Mouse (Mus musculus) right cerebral cortex, postnatal 10 days (tissue): ENCODE measurements at regions not wholly inside any gene's neighbourhood (a gene's known extent, or its start where the extent isn't known, plus 50 kb on each side); places are given as distances from the start of the nearest gene placed in this dataset.

Experiments used
- DNase-seq, 2 experiments: peaks; one replicate each; pipeline ENCODE4 v3.0.0; 2021; ENCODE audit warnings: low spot score in 2 of 2

DNA sequence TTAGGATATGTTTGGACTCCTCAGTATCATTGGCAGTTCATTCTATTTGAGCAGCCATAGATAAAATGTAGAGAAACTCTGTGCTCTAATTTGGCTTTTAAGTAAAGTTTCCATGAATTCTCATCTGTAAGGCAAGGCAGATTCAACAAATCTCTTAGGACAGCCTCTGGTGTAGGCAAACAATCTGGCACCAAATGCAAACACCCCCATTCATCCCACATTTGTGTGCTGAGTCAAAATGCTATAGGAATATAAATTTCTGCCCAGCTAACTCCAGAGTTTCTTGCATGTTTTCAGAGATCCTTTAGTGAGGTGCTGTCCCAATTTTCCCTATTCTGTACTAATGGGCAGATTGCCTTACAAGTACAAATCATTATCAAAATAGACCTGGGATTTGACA lies 695.7 kb upstream of the Kif18a start:
- no peak for DNase-seq

DNA sequence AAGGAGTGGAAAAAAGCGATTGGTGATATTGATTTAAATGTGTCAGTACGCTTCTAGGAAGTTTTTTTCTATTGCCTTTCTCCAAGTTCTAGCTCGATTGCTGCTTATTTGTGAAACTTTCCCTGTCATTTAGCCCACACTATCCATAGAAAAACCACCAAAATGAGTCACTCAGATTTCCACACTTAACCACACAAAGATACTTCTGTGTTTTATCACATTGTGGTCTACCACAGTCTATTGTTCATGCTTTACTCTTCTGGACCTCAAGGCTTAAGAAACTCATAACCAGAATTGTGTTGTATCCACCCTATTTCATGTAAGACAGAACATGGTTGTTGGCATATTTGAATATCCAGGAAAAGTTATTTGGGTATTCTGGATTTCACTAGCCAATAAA lies 687.0 kb upstream of the Kif18a start:
- DNase-seq: no peak

DNA sequence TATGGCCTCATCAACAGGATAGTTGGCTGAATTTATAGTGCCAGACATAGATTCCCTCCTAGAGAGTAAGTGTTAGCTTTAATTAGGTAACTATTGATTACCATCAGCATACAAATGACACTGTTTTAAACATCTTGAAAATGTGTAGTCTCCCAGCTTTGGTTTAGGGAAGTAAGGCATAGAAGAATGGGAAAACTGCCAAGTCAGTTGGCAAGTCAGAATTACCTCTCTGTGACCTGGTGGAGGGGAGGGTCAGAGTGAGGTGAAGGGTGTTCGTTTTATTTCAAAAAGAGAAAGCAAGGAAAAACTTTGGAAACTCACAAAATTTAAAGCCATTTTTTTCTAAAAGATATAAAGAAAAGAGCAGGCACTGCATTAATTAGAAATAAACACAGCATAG lies 680.2 kb upstream of the Kif18a start:
- no peak for DNase-seq

DNA sequence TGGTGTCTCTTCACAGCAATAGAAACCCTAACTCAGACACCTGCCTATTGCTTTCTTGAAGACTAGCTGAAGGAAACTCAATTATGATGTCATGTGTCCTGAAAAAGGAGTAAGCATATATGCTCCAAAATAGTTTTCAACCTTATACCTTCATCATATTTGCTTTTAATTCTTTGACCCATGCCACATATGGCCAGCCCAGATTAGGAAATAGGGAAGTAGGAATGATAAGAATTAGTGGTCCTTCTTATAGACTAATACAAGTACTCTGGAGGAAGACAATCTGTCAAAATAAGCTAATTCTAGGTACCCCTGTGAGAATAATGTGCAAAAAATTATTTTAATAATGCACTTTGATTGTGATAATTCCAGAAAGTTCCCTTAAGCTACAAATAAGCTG lies 661.0 kb upstream of the Kif18a start:
- DNase-seq: no peak

DNA sequence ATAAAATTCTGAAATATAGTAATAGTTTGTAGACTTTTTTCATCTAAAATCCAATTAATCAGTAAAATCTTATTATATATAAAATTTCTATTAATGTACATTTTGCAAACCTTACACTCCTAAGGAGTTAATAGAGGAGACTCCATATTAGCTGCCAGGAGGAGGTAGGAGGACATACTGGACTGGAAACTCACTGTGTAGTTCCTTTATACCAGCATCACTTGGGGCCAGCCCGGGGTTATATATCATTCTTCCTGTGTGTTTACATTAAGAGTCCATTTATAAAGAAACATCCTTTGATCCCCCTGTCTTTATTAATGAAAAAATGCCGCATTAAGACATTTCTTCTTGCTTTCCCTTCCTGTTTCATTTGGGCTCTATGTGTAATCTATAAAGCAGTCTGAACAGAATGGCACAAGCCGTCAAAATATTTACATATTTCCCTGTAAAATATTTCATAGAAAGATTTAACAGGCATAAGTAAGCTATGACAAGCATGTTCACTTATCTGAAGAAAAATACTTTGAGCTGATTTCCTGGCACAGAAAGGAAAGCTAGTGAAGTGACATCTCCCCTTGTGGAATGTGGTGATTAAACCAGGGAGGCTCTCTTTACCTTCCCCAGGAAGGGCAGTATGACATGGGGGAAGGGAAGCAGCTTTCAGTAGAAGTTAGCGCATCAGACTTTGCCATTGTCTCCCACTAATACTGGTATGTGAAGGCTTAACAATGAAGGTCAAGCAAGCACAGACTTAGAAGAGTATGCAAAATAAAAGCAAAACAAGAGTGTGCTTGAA lies 658.0 kb upstream of the Kif18a start:
- no peak for DNase-seq

DNA sequence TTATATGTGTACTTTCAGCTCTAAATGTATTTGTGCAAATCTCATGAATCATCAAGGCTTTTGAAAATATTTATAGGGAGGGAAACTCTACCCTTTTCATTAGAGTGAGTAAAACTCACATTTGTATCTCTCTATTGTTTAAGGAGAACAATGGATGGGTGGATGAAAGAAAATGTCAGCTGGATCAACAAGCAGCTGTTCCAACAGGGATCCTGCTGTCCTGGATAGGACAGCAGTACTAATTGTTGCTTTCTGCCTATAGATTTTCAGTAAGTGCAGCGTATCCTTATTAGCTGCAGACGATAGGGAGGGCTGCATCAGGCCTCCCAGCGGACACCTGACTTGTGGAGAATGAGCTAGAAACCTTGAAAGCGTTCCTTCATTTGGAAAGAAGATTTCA lies 644.9 kb upstream of the Kif18a start:
- no peak for DNase-seq

DNA sequence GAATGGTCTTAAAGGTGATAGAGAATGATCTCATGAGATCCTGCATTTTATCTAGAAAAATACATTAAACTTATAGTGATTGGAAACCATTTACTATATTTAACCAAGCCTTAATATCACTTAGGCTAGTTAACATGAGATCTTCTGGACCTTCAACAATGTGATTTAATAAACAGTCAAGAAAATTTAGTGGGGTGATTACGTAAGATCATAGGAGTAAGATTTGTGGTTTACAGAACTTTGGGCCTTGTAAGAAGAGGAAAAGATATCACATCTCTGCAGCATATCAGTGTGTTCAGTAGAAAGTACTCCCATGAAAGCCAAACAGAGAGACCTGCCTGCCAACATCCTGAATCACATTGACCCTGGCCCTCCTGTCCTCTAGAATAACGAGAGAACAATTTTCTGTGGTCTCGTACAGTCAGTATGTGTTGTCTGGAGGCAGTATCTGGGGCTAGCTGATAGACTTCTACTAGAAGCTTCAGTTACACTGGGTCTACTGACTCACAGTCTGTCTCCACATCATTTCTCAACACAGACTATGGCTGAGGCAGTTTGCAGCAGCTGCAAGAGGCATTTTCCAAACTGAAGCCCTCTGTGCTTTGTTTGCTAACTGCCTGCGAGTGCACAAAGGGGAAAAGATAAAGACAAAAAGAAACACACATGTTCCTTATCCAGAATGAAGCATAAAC lies 619.7 kb upstream of the Kif18a start:
- no peak for DNase-seq

DNA sequence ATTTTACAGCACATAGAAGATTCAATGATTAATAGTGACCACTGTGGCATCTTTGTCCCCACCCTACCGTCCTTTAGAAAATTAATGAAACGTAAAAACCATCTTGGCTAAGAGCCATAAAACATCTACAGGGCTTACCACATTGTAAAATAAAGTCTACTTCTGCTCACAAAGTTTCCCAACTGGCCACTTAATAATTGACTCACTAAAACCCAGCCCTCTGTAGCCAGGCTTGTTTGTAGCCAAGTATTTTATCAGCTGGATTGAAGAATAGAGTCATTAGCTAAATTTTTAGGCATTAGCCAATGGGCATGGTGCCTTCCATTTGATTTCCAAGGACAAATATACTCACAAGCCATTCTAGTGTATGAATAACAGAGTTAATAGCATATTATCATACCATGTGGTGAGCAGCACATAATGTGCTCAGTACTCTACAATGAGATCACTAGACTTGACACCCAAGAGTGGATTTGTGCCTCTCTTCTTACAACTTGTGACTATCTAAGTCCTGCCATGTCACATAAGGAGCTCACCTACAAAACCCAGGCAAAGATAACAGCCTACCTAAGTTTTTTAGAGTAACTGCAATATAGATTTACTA lies 602.7 kb upstream of the Kif18a start:
- no peak for DNase-seq

DNA sequence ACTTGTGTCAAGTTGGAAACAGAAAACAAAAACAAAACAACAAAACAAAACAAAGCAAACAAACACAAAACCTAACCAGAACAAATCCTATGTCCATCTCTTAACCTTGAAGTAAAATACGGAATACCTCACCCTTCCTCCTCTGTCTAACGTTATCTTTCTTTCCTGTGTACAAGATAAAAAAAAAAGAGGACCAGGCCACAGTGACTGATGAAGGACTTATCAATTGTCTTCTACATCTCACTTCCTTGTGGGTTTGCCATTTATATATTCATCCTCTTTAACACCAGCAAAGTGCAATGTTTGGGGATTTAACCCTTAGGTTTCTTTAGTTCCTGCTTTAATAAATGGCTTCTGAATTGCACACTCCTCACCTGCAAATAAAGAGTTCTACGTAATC lies 599.0 kb upstream of the Kif18a start:
- DNase-seq: no peak

DNA sequence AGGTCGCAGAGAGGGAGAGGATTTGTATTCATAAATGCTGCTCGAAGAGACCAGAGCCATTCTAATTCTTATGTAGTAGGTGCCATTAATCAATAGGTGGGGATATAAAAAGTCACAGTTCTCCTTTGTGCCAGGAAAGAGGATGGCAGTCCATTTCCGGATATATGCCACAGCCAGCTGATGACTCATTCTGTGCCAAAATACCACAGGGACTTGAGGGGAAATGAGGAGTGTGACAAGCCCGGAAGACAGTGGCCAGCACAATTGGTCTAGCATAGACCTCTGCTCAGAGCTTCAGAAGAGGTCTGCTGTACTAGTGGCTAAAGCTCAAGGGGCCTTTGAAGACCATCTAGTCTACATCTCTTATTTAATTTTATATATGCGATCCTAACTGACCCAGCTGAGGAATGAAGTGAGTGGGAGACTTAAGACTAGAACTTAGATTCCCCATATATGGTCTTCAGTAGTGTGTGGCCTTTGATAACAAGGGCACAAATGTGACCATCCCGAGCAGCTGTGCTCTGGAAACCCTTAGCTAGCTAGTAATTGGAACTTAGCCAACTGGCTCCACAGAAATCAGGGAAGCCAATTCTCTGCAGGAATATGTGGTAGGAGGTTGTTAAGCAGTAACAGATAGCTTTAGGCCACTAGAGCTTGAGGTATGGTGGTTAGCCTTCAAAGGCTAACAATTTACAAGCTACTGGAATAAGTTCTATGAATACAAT lies 594.4 kb upstream of the Kif18a start:
- no peak for DNase-seq

DNA sequence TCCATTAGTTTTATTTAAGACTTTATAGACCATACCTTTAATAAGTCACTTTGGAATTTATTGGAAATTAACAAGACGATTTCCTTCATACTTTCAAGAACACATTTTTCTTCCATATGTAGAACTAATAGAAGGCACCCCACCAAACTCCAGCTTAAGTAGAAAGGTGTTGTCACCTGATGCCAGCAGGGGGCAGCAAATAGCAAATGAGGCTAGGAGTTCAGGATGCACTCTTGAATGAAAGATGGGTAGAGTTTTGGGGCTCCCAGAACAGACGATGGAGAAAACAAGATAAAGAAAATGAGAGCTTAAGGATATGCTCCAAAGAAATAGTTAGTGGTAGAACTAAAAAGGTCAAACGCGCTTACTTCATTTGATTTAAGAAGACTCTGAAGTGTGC lies 590.4 kb upstream of the Kif18a start:
- DNase-seq: peak; percentile 27 to 64

DNA sequence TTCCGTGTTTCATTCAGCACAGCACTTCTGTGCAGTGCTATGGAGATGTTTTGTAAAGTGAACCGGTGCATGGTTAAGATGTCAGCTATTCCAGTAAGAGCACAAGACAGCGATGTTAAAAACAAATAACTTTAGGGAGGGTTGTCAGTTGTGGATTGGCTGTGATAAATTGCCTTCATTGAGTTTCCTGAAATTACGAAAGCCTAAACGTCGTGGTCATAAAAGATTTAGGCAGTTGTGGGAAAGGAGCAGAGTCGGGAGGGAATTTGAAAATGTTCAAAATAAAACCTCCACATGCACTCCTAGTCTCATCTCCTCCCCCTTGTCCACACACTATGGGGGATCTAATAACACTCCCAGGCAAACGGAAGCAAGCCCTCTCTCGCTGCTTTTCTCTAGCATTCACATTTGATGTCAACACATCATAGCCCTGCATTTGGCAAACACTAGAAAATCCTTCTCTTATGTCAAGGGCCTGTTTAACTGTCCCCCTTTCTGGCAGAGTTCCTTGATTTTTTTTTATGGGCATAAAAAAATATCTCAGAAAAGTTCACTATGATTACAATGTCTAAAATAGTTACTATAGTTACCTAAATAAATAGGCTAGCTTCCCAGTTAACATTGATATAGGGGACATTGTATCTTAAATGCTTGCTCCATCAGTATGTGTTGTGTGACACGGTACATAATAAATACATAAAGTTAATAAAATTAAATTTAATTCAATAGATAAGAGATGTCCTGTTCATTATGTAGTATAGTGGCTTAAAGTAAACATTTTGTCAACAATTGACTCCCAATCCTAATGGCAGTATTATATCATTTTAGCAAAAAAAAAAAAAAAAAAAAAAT lies 589.2 kb upstream of the Kif18a start:
- no peak for DNase-seq

DNA sequence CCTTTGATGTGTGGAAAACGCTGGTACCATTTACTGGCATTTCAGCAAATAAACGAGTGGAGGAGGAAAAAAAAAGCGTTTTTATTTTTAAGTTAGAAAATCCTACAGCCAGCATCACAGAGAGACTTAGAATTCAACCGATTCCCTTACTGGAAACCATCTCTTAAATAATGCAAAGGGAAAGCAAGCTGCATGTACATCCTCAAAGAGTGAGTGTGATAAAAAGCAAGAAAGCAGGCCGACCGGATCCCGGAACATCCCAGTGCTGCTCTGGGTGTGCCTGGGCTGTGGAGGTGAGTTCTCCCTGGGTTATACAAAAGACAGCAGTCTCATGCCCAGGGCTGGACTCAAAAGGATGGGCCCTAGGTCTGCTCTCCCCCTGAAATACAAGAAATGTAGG lies 579.2 kb upstream of the Kif18a start:
- DNase-seq: no peak

DNA sequence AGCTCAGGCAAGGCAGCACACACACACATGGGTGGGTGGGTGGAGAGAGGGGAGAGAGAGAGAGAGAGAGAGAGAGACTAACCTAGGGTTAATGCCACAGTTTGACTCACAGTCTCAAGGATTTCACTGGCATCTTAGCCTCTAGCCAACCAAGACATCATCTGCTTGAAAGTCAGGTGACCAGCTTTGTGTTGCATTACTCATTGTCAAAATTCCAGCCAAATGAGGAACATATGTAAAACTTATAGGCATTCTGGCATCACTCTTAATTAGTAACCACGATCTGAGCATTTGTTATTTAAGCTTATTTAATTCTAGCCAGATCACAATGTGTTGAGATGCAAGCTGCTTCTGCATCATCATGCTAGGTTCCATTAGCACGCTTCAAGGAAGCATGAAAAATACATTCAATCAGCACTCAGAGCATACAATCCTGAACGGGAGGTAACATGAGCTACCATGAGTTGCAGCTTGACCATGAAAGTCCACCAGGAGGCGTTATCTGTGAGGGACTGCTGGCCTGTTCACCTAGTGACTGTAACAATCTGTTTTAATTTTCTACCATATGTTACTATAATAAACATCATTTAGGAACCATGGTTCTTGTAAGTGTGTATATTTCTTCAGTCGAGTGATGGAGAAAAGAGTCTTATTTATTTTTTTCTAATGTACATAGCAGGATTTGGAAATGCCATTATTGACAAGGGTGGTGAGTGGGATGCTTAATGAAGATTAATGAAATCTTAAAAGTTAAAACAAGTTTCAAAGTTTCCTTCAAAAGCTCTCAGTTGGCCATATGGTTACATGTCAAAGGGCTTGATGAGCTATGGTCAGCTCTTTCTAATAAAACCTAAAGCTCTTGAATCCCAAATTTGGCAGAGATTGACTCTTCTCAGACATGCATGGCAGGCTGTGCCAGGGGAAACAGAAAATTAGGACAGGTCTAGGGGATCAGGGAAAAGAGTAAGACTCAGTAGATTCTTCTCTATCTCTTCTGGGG lies 572.4 kb upstream of the Kif18a start:
- DNase-seq: no peak

DNA sequence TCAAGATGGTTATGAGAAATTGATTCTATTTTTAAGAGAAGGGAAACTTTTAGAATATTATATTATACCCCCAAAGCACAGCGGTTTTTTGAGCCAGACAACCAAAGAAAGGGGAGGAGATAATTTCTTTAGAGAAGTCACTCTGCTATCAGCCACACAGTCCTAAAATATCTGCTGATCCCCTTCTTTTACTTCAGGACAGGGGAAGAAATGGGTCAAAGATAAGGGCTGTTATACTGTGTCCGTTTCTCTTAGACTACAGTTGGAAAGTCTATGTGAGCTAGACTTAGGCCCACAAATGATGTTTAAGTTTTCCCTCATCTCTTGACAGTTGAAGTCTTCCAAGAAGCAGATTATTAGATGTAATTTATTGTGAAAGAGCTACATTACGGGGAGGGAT lies 538.5 kb upstream of the Kif18a start:
- DNase-seq: no peak

DNA sequence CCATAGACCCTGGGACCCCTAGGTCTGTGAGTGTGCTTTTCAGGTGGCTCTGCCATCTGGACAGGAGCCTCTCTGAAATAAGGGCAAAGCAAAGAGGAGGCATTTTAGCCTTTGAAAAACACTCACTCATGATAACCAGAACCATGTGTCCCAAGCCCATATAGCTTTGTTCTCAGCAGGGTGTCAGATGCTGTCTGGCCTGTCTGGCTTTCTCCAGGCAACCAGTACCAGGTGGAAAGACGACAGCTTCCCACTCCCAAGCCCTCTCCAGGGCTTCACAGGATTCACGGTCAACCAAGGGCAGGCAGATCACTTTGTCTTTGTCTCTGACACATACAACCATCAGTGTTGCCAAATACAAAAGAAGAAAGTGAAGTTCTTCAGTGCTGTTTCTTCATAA lies 537.0 kb upstream of the Kif18a start:
- DNase-seq: no peak

DNA sequence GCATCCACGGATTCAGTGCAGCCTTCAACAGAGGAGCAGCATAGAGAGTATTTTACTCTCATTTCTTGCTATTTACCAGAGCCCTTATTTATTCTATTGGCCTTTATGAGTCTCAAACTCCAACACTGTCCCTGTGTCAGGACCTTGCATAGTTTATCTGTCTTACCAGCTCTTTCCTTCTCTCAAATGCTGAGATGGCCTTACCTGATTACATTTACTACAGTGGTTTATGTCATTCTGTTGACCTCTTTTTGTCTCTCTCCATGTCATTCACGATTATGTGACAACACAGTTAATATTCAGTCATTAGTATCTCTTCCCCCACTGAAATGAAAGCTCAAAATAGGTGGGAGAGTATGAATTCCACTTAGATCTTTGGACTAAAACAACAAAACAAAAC lies 535.7 kb upstream of the Kif18a start:
- no peak for DNase-seq

DNA sequence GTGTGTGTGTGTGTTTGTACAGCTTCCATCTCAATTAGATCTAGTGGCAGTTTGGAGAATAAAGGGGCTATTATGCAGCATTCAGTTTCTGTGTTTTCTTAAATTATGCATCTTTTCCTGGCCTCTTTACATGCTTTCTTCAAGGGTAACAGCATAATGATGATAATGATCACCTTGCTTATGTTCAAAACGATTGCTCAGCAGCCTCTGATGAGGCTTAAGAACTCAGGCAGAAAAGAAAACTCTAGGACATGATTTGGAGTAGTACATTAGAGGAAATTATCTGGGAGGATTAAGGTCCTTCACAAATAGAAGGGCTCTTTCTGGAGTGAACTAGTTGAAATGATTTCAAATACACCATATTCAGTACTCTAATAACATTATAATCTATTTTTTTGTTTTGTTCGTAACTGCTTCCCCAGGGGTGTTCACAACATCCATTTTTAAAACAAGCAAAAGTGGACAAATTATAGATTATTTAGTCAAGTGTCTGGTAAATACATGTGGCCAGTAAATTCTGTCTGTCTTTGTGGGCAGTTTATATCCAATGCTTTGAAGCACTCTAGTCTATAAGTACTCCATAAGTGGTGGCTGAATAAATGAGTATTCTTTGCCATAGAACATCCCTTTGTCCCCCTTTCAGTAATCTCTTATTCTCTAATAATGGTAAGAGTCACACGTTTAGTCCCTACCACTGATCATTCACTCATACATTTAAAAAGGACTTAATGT lies 526.9 kb upstream of the Kif18a start:
- no peak for DNase-seq

DNA sequence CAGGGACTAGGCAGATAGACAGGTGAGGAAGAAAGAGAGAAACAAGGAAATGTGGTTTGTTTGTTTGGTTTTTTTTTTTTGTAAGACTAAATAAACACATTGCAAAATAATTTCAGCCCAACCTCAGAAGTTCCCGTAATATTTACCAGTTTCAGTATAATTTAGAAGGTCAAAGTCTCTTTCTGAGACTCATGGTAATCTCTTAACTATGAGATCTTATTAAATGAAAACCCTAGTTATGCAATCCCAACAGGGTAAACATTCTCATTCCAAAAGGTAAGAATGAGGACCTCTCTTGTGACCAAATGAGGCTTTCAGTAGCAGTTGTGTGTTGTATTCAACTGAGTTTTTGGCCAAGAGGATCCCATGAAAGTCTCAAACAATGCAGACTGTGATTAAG lies 524.7 kb upstream of the Kif18a start:
- no peak for DNase-seq

DNA sequence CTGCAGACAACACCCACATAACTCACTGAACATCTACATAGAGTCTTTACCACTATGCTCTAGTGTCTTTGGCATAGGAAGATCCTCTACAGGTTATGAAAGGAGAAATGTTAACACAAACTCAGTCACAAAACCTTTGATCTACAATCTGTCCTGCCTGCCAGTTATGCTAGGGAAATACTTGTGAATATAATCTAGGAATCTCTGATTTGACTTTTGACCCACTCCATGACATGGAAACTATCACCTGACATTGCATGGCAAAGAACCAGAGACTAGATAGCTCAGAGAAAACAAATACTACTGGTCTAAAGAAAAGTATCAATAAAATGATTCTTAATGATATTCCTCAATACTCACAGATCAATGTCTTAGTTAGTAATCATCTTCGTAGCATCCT lies 524.3 kb upstream of the Kif18a start:
- no peak for DNase-seq
